Mouse (Mus musculus) mesoderm, embryonic 11.5 days (tissue): ENCODE data around the gene Ppcdc.

ENCODE experiments used
- DNase-seq: peaks from one replicate; pipeline ENCODE4 v3.0.0-alpha.2; 2012; ENCODE audit warnings: low read depth, low spot score

Gene Ppcdc

DNA sequence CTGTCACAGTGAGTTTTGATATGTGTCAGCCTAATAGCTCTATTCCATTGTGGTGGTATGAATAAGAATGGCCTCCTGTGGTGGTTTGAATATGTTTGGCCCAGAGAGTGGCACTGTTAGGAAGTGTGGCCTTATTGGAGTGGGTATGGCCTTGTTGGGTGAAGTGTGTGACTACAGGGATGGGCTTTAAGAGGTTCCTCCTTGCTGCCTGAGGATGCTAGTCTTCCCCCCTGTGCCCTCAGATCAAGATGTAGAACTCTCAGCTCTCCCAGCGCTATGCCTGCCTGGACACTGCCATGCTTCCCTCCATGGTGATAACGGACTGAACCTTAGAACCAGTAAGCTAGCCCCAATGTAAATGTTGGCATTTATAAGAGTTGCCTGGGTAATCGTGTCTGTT is 78.9 kb downstream of the Ppcdc start:
- no peak for DNase-seq

DNA sequence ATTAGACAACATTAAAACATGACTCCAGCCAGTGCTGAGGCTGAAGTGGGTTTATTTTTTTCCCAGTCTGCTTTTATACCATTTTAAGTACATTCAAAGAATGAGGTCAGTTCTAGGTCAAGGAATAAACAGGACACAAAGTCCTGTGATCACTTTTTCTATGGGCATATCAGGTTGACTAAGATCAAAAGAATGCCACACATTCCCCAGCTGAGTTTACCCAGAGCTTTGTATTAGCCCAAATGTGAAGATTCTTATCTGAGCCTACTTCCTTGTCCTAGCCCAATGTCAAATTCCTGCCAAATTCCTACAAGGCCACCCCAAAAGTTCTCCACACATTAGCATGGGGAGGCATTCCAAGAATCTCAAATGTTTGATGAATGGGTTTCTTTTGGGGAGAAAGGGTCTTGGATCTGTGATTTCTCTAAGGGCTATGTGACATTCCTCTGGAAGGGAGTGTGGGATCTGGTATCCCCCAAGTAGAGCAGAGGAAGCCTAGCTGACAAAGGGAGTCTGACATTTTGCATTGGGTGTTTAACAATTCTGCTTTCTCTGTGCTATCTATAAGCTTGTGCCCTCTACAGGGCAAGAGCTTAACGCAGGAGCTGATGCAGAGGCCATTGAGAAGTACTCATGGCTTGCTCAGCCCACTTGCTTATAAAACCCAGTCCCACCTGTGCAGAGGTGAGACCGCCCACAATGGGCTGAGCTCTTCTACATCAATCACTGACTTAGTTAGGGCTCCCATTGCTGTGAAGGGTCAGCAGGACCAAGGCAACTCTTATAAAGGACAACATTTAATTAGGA is 85.3 kb downstream of the Ppcdc start:
- DNase-seq = peak; percentile 17

GRCm38 (mm10) chr9:57351277-57351676 is 88.6 kb downstream of the Ppcdc start:
- DNase-seq = no peak

- no peak for DNase-seq
Measured at GRCm38 (mm10) chr9:57345902-57346301, 94.0 kb downstream of the Ppcdc start.

- no peak for DNase-seq
Measured at GRCm38 (mm10) chr9:57343752-57344151, 96.2 kb downstream of the Ppcdc start.

DNA sequence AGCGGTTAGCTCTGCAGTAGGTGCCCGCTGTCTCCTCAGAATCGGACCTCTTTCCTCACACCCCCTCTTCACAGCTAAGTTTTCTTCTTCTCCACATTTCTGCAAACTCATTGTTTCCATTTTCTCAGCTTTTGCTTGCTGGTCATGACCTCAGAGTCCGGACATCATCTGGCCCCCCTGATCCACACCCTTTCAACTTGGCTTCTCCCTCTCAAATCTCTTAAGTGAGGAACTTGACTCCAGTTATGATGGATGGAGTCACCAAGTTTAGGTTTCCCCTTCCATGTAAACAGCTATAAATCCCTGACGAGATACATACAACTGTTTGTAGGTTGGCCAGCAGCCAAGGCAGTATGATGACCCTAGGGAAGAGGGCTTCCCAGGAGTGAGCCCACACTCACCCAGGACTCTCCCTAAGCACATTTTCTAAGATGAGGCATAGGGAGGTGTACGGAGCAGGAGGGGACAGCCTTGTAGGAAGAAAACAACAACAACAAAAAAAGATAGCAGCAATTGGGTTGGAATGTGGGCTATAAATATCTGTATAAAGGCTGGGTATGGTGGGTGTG is 96.9 kb downstream of the Ppcdc start:
- no peak for DNase-seq

- no peak for DNase-seq
Measured at GRCm38 (mm10) chr9:57342186-57342585, 97.7 kb downstream of the Ppcdc start.

- no peak for DNase-seq
Measured at GRCm38 (mm10) chr9:57340361-57340760, 99.6 kb downstream of the Ppcdc start.

DNA sequence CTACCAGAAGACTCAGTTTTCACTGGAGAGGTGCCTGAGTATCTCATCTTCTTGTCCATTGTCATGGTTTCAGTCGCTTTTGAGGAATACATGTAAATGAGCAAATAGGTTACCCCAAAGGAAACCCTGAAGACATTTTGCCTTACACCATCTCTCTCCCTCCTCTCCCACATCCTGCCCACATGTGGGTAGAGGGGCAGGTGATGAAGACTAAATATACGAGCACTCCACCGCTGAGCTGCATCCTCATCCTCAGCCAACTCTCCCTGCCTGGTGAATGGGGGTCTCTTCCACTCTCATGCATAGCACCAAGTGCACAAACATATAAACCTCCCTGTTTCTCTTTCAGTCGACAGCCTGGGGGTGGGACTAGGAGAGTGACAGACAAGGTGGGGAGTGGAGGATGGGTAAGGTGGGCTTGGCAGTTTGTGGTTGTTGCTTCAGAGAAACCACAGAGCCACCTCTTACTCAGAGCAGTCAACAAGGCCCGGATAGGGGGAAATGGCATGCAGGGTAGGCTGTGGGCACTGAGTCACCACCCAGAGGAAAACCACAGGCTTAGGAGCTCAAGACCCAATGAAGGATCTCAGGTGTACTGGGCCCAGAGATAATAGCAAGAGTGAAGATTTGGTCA is 100.2 kb downstream of the Ppcdc start:
- DNase-seq = no peak

GRCm38 (mm10) chr9:57338706-57339105 is 101.2 kb downstream of the Ppcdc start:
- no peak for DNase-seq
